Mouse (Mus musculus) ES-Bruce4 (cell line): Measurements from ENCODE around the gene Caps2. TPM values are rescaled to one million over a fixed set of nuclear protein-coding genes. Genes with fewer than 3 reads are reported as not detected.
"Not testable (repeated sequence)": the region's sequence is repeated elsewhere in the genome, so short reads cannot be mapped to it uniquely, and the experiment has no call there.

Source experiments
- H3K27ac ChIP-seq: 2 replicates; pipeline ENCODE4 v1.5.1; 2012; ENCODE audit warnings: low read length, inconsistent platforms; ENCODE audit not compliant: insufficient read depth
- H3K27me3 ChIP-seq: 2 replicates; pipeline ENCODE4 v1.6.1; 2012; ENCODE audit warnings: mild to moderate bottlenecking, low read length, inconsistent platforms; ENCODE audit not compliant: control insufficient read depth, poor library complexity, insufficient read depth, severe bottlenecking
- H3K36me3 ChIP-seq: 2 replicates; pipeline ENCODE4 v1.6.1; 2012; ENCODE audit warnings: inconsistent platforms, mild to moderate bottlenecking, low read length, moderate library complexity; ENCODE audit not compliant: control insufficient read depth, poor library complexity, insufficient read depth, severe bottlenecking
- H3K4me1 ChIP-seq: one replicate; pipeline ENCODE4 v1.8.1; 2011; ENCODE audit warnings: low read length; ENCODE audit not compliant: control insufficient read depth, insufficient read depth
- H3K4me3 ChIP-seq: 2 replicates; pipeline ENCODE4 v1.5.1; 2011; ENCODE audit warnings: low read depth, mild to moderate bottlenecking, low read length
- H3K9ac ChIP-seq: 2 replicates; pipeline ENCODE4 v1.6.1; 2012; ENCODE audit warnings: low read depth, mild to moderate bottlenecking, inconsistent platforms; ENCODE audit not compliant: poor library complexity, severe bottlenecking
- H3K9me3 ChIP-seq: replicated peaks from 2 replicates; pipeline ENCODE4 v1.6.1; 2012; ENCODE audit warnings: mild to moderate bottlenecking, low read length, inconsistent platforms; ENCODE audit not compliant: control insufficient read depth, poor library complexity, insufficient read depth, severe bottlenecking
- CTCF ChIP-seq: IDR thresholded peaks from one replicate; pipeline ENCODE4 v1.8.1; 2011; ENCODE audit warnings: low read depth, low read length
- EP300 ChIP-seq: IDR thresholded peaks from 2 replicates; pipeline ENCODE4 v1.6.1; 2011; ENCODE audit warnings: low read depth, low read length; ENCODE audit not compliant: insufficient read depth
- POLR2A ChIP-seq: IDR thresholded peaks from one replicate; pipeline ENCODE4 v1.8.1; 2011; ENCODE audit warnings: low read length; ENCODE audit not compliant: insufficient read depth
- polyA plus RNA-seq: library from polyadenylated mRNA; stranded (reverse); fragments of >200 nt; gene quantifications from 2 replicates; pipeline ENCODE4 v1.2.4, GENCODE M21; 2011; ENCODE audit warnings: low read depth; ENCODE audit not compliant: missing spikeins, insufficient read depth, insufficient read length

The Caps2 gene
- polyA plus RNA-seq, 1 experiment = 1.7 TPM

GRCm38 (mm10) chr10:112229091-112229843 lies 65.8 kb downstream of the Caps2 start:
- not testable (repeated sequence) for H3K9me3 ChIP-seq, H3K4me3 ChIP-seq, H3K36me3 ChIP-seq, H3K27me3 ChIP-seq, H3K9ac ChIP-seq, H3K4me1 ChIP-seq
- TF ChIP-seq EP300 = 0 out of 2 replicates have a peak, but pooled peaks have one; percentile 41
- peak overlapping the region; percentile 92 for H3K27ac ChIP-seq

- H3K9ac ChIP-seq, H3K36me3 ChIP-seq, H3K4me1 ChIP-seq, H3K27me3 ChIP-seq, H3K9me3 ChIP-seq, H3K4me3 ChIP-seq, H3K27ac ChIP-seq: not testable (repeated sequence)
Observed at GRCm38 (mm10) chr10:112232733-112233132, 69.3 kb downstream of the Caps2 start.

DNA sequence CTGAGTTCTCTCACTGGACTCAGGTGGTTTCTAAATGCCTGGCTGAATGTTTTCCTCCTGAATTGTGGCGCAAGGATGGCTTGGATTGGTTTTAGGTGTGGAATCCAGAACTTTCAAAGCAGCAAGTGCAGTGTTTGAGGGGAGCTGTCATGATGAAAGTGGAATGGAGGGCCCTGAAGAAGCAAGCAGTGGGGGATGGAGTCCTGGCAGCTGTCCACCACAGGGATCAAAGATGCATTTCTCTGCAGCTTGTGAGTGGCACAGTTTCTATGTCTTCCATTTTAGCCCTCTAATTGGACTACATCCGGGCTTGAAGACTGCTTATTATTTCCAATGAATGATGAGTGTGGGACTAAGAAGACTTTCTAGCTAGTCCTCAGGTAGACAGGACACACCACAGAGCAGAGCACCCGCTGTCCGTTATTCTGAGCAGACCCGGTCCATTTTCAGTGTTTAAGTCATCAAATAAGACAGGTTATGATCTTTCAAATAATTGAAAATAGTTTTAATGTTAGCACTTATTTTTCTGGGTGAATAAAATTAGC lies 72.0 kb downstream of the Caps2 start:
- H3K27me3 ChIP-seq, H3K4me3 ChIP-seq, H3K36me3 ChIP-seq, H3K27ac ChIP-seq, H3K9ac ChIP-seq, H3K9me3 ChIP-seq, H3K4me1 ChIP-seq: not testable (repeated sequence)

DNA sequence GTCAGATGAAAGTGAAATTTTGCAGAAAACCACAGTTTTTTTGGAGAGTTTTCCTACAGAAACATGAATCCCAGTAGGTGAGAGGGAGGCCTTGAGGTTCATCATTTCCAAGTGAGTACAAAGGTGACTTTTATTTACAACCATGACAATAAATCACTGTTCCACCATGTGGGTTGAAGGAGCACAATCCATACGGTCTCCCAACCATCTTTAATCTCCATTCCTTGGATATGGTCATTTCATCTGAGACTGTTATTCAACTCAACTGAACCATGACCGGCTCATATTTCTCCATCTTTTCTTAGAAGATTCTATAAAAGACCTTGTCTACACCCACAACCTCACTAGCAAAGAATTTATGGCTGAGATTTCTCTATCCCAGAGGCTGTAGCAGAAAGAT lies 84.9 kb downstream of the Caps2 start:
- no peak overlapping the region for H3K27ac ChIP-seq
- no peak overlapping the region for H3K9ac ChIP-seq
- TF ChIP-seq POLR2A (no peak), EP300 (no peak), CTCF (no peak)
- no peaks in the 10 kb centered on the region for H3K36me3 ChIP-seq
- no peaks in the 10 kb centered on the region for H3K4me1 ChIP-seq
- H3K4me3 ChIP-seq = no peak overlapping the region
- no peaks in the 10 kb centered on the region for H3K27me3 ChIP-seq
- no peaks in the 10 kb centered on the region for H3K9me3 ChIP-seq

DNA sequence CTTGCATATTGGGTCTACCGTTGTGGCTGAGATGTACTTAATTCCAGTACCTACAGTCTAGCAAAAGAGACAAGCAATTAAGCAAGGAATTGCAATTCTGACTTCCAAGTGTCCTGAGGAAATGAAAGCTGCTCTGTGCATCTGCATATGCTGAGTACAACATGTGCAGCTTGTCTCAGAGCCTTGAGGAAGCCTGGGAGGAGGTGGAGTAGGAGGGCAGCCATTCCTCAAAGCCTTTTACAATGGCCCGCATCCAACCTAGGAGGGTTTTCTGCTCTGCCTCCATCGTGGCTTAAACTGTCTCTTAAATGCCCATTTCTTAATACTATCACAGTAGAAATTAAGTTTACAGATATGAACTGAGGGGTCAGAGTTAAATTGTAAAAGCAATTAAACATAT lies 100.0 kb downstream of the Caps2 start:
- H3K9ac ChIP-seq = no peak overlapping the region
- no peaks in the 10 kb centered on the region for H3K4me1 ChIP-seq
- no peak overlapping the region for H3K27ac ChIP-seq
- no peaks in the 10 kb centered on the region for H3K27me3 ChIP-seq
- no peaks in the 10 kb centered on the region for H3K36me3 ChIP-seq
- no peaks in the 10 kb centered on the region for H3K9me3 ChIP-seq
- H3K4me3 ChIP-seq = no peak overlapping the region
- no peak for TF ChIP-seq CTCF
- TF ChIP-seq EP300 = no peak
- TF ChIP-seq POLR2A = no peak

Other genes starting within 250 kb of the Caps2 start
- gene Krr1, start 191.0 kb upstream of the Caps2 start, polyA plus RNA-seq = 63.6 and 77.1 TPM in 2 replicates
- gene Glipr1, start 161.0 kb upstream of the Caps2 start, polyA plus RNA-seq = 1.1 TPM in 1 of 2 replicates, not detected in the other
- gene Glipr1l1, start 103.4 kb upstream of the Caps2 start, polyA plus RNA-seq = not detected in 2 replicates
- gene Glipr1l2, start 80.3 kb upstream of the Caps2 start, polyA plus RNA-seq = not detected in 2 replicates
- gene Glipr1l3, start 3.3 kb upstream of the Caps2 start, polyA plus RNA-seq = not detected in 2 replicates
- gene Kcnc2, start 107.5 kb downstream of the Caps2 start, polyA plus RNA-seq = 0.12 TPM in 1 of 2 replicates, not detected in the other